Mouse (Mus musculus) embryonic facial prominence, embryonic 15.5 days (tissue): ENCODE measurements around the gene Slc35e3. TPM values are rescaled to one million over a fixed set of nuclear protein-coding genes. Genes with fewer than 3 reads are reported as not detected.
"Not testable (repeated sequence)": the region's sequence is repeated elsewhere in the genome, so short reads cannot be mapped to it uniquely, and the experiment has no call there.

Source experiments
- ATAC-seq: fragments of 200-750 bp; cut with Nextera tagmentation; 2 replicates; pipeline ENCODE4 v1.8.0; 2017; ENCODE audit warnings: low read depth, moderate TSS enrichment; ENCODE audit not compliant: insufficient number of reproducible peaks, low FRiP score, low TSS enrichment
- H3K27ac ChIP-seq: fragments of 300-500 bp; sonication (generic); replicated peaks from 2 replicates; pipeline ENCODE4 v1.5.1; 2015; ENCODE audit warnings: mild to moderate bottlenecking, inconsistent platforms
- H3K27me3 ChIP-seq: fragments of 300-500 bp; sonication (generic); 2 replicates; pipeline ENCODE4 v1.6.1; 2015; ENCODE audit warnings: inconsistent platforms
- H3K36me3 ChIP-seq: fragments of 300-500 bp; sonication (generic); 2 replicates; pipeline ENCODE4 v1.6.1; 2015; ENCODE audit warnings: mild to moderate bottlenecking, inconsistent platforms
- H3K4me1 ChIP-seq: fragments of 300-500 bp; sonication (generic); 2 replicates; pipeline ENCODE4 v1.6.1; 2015; ENCODE audit warnings: inconsistent platforms
- H3K4me2 ChIP-seq: fragments of 300-500 bp; sonication (generic); replicated peaks from 2 replicates; pipeline ENCODE4 v1.6.1; 2015; ENCODE audit warnings: mild to moderate bottlenecking, inconsistent platforms
- H3K4me3 ChIP-seq: fragments of 300-500 bp; sonication (generic); replicated peaks from 2 replicates; pipeline ENCODE4 v1.5.1; 2015; ENCODE audit warnings: mild to moderate bottlenecking, inconsistent platforms
- H3K9ac ChIP-seq: fragments of 300-500 bp; sonication (generic); 2 replicates; pipeline ENCODE4 v1.6.1; 2015; ENCODE audit warnings: inconsistent platforms
- H3K9me3 ChIP-seq: fragments of 300-500 bp; sonication (generic); replicated peaks from 2 replicates; pipeline ENCODE4 v1.6.1; 2016; ENCODE audit warnings: inconsistent platforms
- WGBS: fragments of 180-500 bp; shearing (Covaris S2); methylation state at CpG from one replicate; pipeline ENCODE4 v1.1.7; 2015; 5-methylcytosine and 5-hydroxymethylcytosine counted together
- polyA plus RNA-seq: library from polyadenylated mRNA; unstranded; fragments of >200 nt; fragmentation: Nextera tagmentation; extraction: Ambion mirVana; gene quantifications from 2 replicates; pipeline ENCODE4 v1.2.1, GENCODE M21; 2015

Gene Slc35e3
- polyA plus RNA-seq, 1 experiment from 2014 or later, result 22.7 TPM

DNA sequence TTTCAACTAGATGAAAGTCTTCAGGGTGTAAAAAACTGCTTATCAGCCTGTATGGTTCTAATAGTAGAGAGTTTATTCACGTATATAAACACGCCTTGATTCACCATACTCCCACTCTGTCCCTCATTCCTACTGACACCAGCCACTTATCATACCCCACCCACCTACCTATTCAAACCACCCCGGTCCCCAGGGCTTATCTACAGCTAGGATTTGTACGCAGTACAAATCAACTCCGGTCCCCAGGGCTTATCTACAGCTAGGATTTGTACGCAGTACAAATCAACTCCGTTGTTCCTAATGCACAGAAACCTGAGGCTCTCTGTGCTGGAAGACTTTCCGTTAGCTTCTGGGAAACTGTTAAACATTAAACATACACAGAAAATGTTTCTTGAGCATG lies 12.5 kb downstream of the Slc35e3 start:
- not testable (repeated sequence) for H3K4me3 ChIP-seq, H3K4me2 ChIP-seq, H3K9ac ChIP-seq, H3K9me3 ChIP-seq, H3K27me3 ChIP-seq, H3K27ac ChIP-seq, H3K4me1 ChIP-seq, ATAC-seq
- WGBS, result 80% methylated on average over 8 of the region's 8 CpGs
- peaks cover 26% of the 10 kb centered on the region for H3K36me3 ChIP-seq

GRCm38 (mm10) chr10:117732962-117733592 lies 13.1 kb downstream of the Slc35e3 start:
- no peaks in the 10 kb centered on the region for H3K27me3 ChIP-seq
- no peak overlapping the region for H3K9ac ChIP-seq
- H3K4me3 ChIP-seq, result no peak overlapping the region
- no peak for ATAC-seq
- H3K27ac ChIP-seq, result no peak overlapping the region
- peaks cover 20% of the 10 kb centered on the region for H3K36me3 ChIP-seq
- 84% methylated on average over 14 of the region's 14 CpGs for WGBS
- no peaks in the 10 kb centered on the region for H3K9me3 ChIP-seq
- H3K4me2 ChIP-seq, result no peak overlapping the region
- H3K4me1 ChIP-seq, result no peaks in the 10 kb centered on the region

- Histone ChIP-seq H3K36me3 (peaks cover 11% of the 10 kb centered on the region), H3K4me1 (no peaks in the 10 kb centered on the region)
- ATAC-seq, result no peak
Observed at GRCm38 (mm10) chr10:117732184-117732583, 14.0 kb downstream of the Slc35e3 start.

DNA sequence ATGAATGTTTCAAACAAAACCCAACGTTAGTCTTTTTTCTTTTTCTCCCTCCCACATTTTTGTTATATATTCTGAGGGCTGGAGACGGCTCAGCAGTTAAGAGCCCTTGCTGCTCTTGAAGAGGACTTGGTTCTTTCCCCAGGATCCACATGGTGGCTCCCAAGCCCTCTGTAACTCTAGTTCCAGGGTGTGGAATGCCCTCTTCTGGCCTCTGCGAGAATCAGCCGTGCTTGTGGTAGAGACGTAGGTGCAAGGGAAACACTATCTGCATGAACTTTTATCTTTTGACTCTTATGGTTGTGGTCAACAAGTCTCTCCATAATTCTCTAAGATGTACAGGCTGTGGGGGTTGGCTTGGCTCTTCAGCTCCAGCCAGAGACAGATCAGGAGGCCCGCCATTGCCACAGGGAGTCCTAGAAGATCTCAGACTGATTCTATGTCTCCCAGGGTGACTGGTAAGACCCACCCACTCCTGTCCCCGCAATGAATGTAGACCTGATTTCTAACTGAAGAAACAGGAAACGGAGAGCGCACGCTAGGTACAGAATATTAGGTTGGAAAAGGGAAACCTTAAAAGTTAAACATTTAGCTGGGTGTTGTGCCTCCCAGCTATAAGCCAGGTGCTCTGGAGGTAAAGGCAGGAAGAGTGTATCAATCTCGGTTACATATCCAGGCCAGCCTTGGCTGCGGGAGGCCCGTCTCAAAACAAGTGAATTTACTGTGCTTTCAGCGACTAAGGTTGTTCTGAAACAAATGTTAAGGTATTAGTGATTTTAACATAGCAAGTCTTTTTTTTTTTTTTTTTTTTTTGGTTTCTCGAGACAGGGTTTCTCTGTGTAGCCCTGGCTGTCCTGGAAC lies 14.7 kb downstream of the Slc35e3 start:
- Histone ChIP-seq H3K27ac (no peak overlapping the region), H3K27me3 (no peaks in the 10 kb centered on the region), H3K9ac (no peak overlapping the region), H3K36me3 (peaks cover 4% of the 10 kb centered on the region), H3K4me2 (no peak overlapping the region), H3K4me1 (no peaks in the 10 kb centered on the region), H3K4me3 (no peak overlapping the region), H3K9me3 (no peaks in the 10 kb centered on the region)
- no peak; the same call in 1 of the 2 replicates for ATAC-seq
- 59% methylated on average over 14 of the region's 15 CpGs for WGBS

More at GRCm38 (mm10) chr10:117732184-117732583, 14.0 kb downstream of the Slc35e3 start:
- Histone ChIP-seq H3K4me3 (no peak overlapping the region), H3K27me3 (no peaks in the 10 kb centered on the region), H3K9ac (no peak overlapping the region), H3K9me3 (no peaks in the 10 kb centered on the region), H3K27ac (no peak overlapping the region), H3K4me2 (no peak overlapping the region)
- WGBS, result 85% methylated on average over 5 of the region's 5 CpGs

DNA sequence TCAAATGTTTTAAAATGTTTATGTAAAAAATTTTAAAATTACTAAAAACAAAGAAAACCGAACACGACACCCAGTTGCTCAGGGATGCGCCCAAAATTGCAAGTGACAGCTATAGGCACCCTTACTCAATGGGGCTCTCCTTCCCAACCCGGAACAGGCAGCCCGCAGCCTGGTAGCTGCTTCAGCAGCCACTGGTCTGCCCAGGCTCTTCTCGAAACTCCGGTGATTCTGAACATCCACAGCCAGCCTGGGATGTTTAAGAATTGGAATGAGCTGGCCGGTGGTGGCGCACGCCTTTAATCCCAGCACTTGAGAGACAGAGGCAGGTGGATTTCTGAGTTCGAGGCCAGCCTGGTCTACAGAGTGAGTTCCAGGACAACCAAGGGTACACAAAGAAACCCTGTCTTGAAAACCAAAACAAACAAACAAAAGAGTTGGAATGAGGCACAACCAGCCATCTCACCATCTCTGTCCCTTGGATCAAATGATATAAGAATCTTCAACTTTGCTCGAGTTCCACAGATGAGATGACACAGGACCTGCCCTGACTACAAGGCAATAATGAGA lies 15.4 kb downstream of the Slc35e3 start:
- WGBS, result 88% methylated on average over 12 of the region's 12 CpGs
- no peaks in the 10 kb centered on the region for H3K9me3 ChIP-seq
- no peaks in the 10 kb centered on the region for H3K27me3 ChIP-seq
- no peak overlapping the region for H3K4me3 ChIP-seq
- ATAC-seq, result no peak
- no peak overlapping the region for H3K27ac ChIP-seq
- H3K36me3 ChIP-seq, result no peaks in the 10 kb centered on the region
- H3K9ac ChIP-seq, result no peak overlapping the region
- no peak overlapping the region for H3K4me2 ChIP-seq
- no peaks in the 10 kb centered on the region for H3K4me1 ChIP-seq

DNA sequence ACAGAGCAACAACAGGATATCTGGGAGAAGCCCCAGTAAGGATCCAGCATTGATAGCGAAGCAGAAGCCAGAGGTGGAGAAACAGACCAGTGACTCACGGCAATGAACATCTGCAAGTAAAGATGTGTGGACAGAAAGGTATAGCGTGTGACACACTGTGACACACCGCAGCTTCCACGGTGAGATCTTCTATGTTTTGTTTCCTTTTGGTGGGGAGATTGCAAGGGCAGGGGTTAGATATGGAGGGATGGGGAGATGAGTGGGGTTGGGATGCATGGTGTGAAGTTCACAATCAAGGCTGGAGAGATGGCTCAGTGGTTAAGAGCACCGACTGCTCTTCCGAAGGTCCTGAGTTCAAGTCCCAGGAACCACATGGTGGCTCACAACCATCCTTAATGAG lies 16.0 kb downstream of the Slc35e3 start:
- WGBS, result 93% methylated on average over 7 of the region's 7 CpGs
- no peak for ATAC-seq
- no peak overlapping the region for H3K9ac ChIP-seq
- no peak overlapping the region for H3K4me2 ChIP-seq
- no peaks in the 10 kb centered on the region for H3K27me3 ChIP-seq
- no peaks in the 10 kb centered on the region for H3K36me3 ChIP-seq
- no peaks in the 10 kb centered on the region for H3K9me3 ChIP-seq
- H3K4me3 ChIP-seq, result no peak overlapping the region
- H3K4me1 ChIP-seq, result no peaks in the 10 kb centered on the region
- H3K27ac ChIP-seq, result no peak overlapping the region

DNA sequence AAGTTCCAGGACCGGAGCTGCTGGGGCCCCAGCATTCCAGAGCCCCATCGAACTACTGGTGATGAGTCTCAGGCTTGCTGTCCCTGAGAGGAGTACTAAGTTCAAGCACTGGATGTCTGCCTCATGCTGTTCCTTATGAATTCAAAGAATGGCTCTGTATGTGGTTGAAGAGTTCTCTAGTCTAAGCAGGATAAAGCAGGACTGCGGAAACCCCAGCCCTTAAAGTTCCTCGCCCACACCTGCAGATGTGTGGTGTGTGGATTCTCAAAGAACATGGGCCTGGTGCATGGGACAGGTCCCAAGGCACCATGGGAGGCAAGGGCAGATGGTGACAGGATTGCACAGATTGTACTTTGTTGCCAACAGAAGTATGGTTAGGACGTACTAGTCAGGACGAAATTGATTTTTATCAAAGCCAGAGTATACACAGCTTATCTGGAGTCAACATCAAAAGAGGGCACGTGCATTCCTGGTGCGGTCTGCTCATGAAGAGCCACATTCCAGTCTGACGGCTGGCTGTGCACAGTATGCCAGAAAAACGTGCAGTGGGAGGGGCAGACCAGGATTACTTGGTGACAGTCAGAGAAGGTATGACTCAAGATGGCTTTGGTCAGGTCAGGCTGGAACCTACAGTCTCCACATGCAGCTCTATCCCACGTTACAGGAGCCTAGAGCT lies 16.9 kb downstream of the Slc35e3 start:
- no peaks in the 10 kb centered on the region for H3K36me3 ChIP-seq
- H3K4me3 ChIP-seq, result no peak overlapping the region
- 48% methylated on average over 11 of the region's 11 CpGs for WGBS
- no peaks in the 10 kb centered on the region for H3K9me3 ChIP-seq
- no peaks in the 10 kb centered on the region for H3K4me1 ChIP-seq
- no peaks in the 10 kb centered on the region for H3K27me3 ChIP-seq
- H3K27ac ChIP-seq, result no peak overlapping the region
- no peak overlapping the region for H3K9ac ChIP-seq
- H3K4me2 ChIP-seq, result no peak overlapping the region
- no peak for ATAC-seq

GRCm38 (mm10) chr10:117728574-117728973 lies 17.6 kb downstream of the Slc35e3 start:
- WGBS, result 91% methylated on average over 5 of the region's 5 CpGs

DNA sequence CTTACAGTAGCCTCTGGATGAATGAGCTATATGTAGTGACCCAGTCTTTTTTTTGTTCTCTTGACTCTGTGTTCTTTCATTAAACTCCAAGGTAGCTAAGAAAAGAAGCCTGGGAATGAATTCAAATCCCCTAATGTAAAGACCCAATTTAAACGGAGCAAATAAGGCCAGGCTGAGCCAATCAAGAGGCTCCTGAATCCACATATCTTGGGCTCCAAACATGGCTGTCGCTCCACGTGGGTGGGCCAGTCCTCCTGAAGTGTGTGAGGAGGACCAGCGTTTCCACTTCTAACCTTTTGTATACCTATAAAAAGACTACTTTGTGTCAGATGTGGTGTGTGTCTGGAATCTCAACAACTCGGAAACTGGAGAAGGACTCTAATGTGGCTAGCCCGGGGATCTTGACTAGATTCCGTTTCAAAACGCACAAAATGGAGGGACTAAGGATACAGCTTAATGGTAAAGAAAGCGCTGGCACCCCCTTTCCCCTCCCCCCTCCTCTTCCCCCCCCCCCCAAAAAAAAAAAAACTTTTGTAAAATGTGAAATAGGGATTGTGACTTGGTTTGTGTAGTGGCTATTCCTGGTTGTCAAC lies 18.6 kb downstream of the Slc35e3 start:
- 73% methylated on average over 9 of the region's 9 CpGs for WGBS
- Histone ChIP-seq H3K4me1 (no peaks in the 10 kb centered on the region), H3K36me3 (no peaks in the 10 kb centered on the region), H3K4me2 (no peak overlapping the region), H3K9me3 (no peaks in the 10 kb centered on the region), H3K4me3 (no peak overlapping the region), H3K9ac (no peak overlapping the region), H3K27me3 (no peaks in the 10 kb centered on the region), H3K27ac (no peak overlapping the region)
- no peak for ATAC-seq

More at GRCm38 (mm10) chr10:117728574-117728973, 17.6 kb downstream of the Slc35e3 start:
- Histone ChIP-seq H3K27me3 (no peaks in the 10 kb centered on the region), H3K36me3 (no peaks in the 10 kb centered on the region), H3K9ac (no peak overlapping the region), H3K4me1 (no peaks in the 10 kb centered on the region), H3K27ac (no peak overlapping the region), H3K4me3 (no peak overlapping the region), H3K4me2 (no peak overlapping the region), H3K9me3 (no peaks in the 10 kb centered on the region)
- ATAC-seq, result no peak

GRCm38 (mm10) chr10:117726888-117727385 lies 19.2 kb downstream of the Slc35e3 start:
- Histone ChIP-seq H3K9me3 (no peaks in the 10 kb centered on the region), H3K4me2 (no peak overlapping the region), H3K9ac (no peak overlapping the region), H3K4me3 (no peak overlapping the region), H3K4me1 (no peaks in the 10 kb centered on the region), H3K27me3 (no peaks in the 10 kb centered on the region), H3K36me3 (no peaks in the 10 kb centered on the region), H3K27ac (no peak overlapping the region)
- ATAC-seq, result no peak
- WGBS, result 95% methylated on average over 4 of the region's 4 CpGs

DNA sequence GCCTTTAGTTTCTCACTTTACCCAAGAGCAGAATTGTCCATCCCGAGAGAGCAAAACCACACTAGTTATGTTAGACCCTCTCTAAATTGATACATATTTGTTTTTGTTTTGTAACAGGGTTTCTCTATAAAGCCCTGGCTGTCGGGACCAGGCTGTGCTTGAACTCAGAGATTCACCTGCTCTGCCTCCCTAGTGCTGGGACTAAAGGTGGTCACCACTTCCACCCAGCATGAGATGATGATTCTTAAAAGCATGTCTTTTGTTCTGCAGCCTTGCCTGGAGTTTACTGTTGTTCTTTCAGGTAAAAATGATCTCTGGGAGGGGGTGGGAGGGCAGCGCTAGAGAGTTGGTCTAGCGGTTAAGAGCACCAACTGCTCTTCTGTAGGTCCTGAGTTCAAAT lies 19.8 kb downstream of the Slc35e3 start:
- no peak overlapping the region for H3K4me2 ChIP-seq
- no peaks in the 10 kb centered on the region for H3K9me3 ChIP-seq
- no peaks in the 10 kb centered on the region for H3K4me1 ChIP-seq
- 83% methylated on average over 4 of the region's 4 CpGs for WGBS
- no peak for ATAC-seq
- H3K36me3 ChIP-seq, result no peaks in the 10 kb centered on the region
- no peak overlapping the region for H3K9ac ChIP-seq
- no peaks in the 10 kb centered on the region for H3K27me3 ChIP-seq
- H3K4me3 ChIP-seq, result no peak overlapping the region
- H3K27ac ChIP-seq, result no peak overlapping the region
